ENCODE assay signal across 8 mouse cellular contexts in genomic region chr6:77628573-77629192, GRCm38 (mm10).
DNase-seq lines count a peak whose midpoint lies in the region; ATAC-seq and TF ChIP-seq lines count a peak whose summit lies in the region.

No protein-coding gene starts in this region.

- intact Hi-C loops in gastrocnemius, adult 2 months (cut with DNase I) = no loop called here
- intact Hi-C loops in gastrocnemius, postnatal 14 days (cut with DNase I; ENCODE audit: low total_unique reads) = no loop called here

- no peak overlapping the region for H3K9ac ChIP-seq in ES-E14 (ENCODE audit: insufficient read depth, low read depth, low read length, poor library complexity, severe bottlenecking)
- no peak overlapping the region for H3K9ac ChIP-seq in embryonic facial prominence, embryonic 14.5 days (ENCODE audit: low read depth, low read length)

- H3K27ac ChIP-seq in gastrocnemius, adult 2 months = no peak overlapping the region
- no peak overlapping the region for H3K27ac ChIP-seq in ES-E14 (ENCODE audit: insufficient read depth, low read depth, low read length, poor library complexity, severe bottlenecking)
- no peak overlapping the region for H3K27ac ChIP-seq in embryonic facial prominence, embryonic 14.5 days (replicated peaks; ENCODE audit: low read depth, low read length)

- H3K36me3 ChIP-seq in ES-E14 (ENCODE audit: control insufficient read depth, insufficient read depth, low read length, poor library complexity, severe bottlenecking) = no peaks in the 10 kb centered on the region
- H3K36me3 ChIP-seq in embryonic facial prominence, embryonic 14.5 days (ENCODE audit: control insufficient read depth, insufficient read depth, low read length) = no peaks in the 10 kb centered on the region

- WGBS in embryonic facial prominence, embryonic 14.5 days = 50% methylated on average over 7 of the region's 7 CpGs

- no peak overlapping the region for H3K4me2 ChIP-seq in embryonic facial prominence, embryonic 14.5 days (ENCODE audit: low read depth, low read length)

- TF ChIP-seq CTCF in gastrocnemius, adult 2 months (IDR thresholded peaks at IDR 0.05) = peak; percentile 22; the same call in 1 of the 2 replicates

- no peaks in the 10 kb centered on the region for H3K4me1 ChIP-seq in ES-E14 (ENCODE audit: control insufficient read depth in 2 of 2, insufficient read depth in 2 of 2, low read length in 2 of 2, poor library complexity in 1 of 2)
- no peaks in the 10 kb centered on the region for H3K4me1 ChIP-seq in embryonic facial prominence, embryonic 14.5 days (ENCODE audit: control insufficient read depth, insufficient read depth, low read length)

- no peaks in the 10 kb centered on the region for H3K9me3 ChIP-seq in ES-E14 (ENCODE audit: control insufficient read depth, insufficient read depth, low read depth, low read length)
- H3K9me3 ChIP-seq in embryonic facial prominence, embryonic 14.5 days (ENCODE audit: control insufficient read depth, low read length) = no peaks in the 10 kb centered on the region

- H3K4me3 ChIP-seq in gastrocnemius, adult 2 months = no peak overlapping the region
- no peak overlapping the region for H3K4me3 ChIP-seq in ES-E14 (ENCODE audit: insufficient read depth in 1 of 2, low read depth in 1 of 2, low read length in 2 of 2, poor library complexity in 1 of 2, severe bottlenecking in 1 of 2)
- no peak overlapping the region for H3K4me3 ChIP-seq in embryonic facial prominence, embryonic 14.5 days (ENCODE audit: low read depth, low read length)

- no peak for DNase-seq in gastrocnemius, adult 2 months
- no peak for DNase-seq in gastrocnemius, postnatal 14 days
- peak; percentile 26 for DNase-seq in ES-E14 (ENCODE audit: low read depth, low spot score)
- peak; percentile 61 for DNase-seq in embryonic facial prominence, embryonic 14.5 days (ENCODE audit: low spot score)
- peak; percentile 21 for DNase-seq in layer of hippocampus, adult 9-10 months (ENCODE audit: low spot score)
- DNase-seq in retina, postnatal 7 days (ENCODE audit: low read depth, low spot score) = peak; percentile 29
- no peak for DNase-seq in heart, postnatal 4 days
- no peak for DNase-seq in gastrocnemius, postnatal 4 days (ENCODE audit: low spot score in 2 of 2)

- no peaks in the 10 kb centered on the region for H3K27me3 ChIP-seq in embryonic facial prominence, embryonic 14.5 days (replicated peaks; ENCODE audit: control insufficient read depth, insufficient read depth, low read length)

- peak; percentile 55; the same call in 1 of the 2 replicates for ATAC-seq in embryonic facial prominence, embryonic 14.5 days (ENCODE audit: low read depth)

- in situ Hi-C loops in ES-E14 (cut with MboI; ENCODE audit: low sequenced_read_pairs in 2 of 2, unreplicated experiment in 2 of 2) = loop anchor here in 1 of 2 experiments (25.0 kb wide), 1 partner anchor 634 kb away; no protein-coding TSS in a partner anchor

TF ChIP-seq in ES-E14, 5 proteins besides CTCF, POLR2A, EP300 and RAD21:
- TF ChIP-seq HCFC1 (IDR thresholded peaks at IDR 0.05; ENCODE audit: borderline replicate concordance, insufficient read depth, low read length) (no peak), ZC3H11A (IDR thresholded peaks at IDR 0.05; ENCODE audit: borderline replicate concordance, low read depth, low read length) (peak; percentile 19; the same call in 1 of the 2 replicates)

Comparison
In these comparisons a context has a peak if more than half of its experiments do, and no peak if none do; other contexts are left out.
1. DNase-seq: peak in ES-E14 (single experiment), embryonic facial prominence, embryonic 14.5 days (single experiment), layer of hippocampus, adult 9-10 months (single experiment) and retina, postnatal 7 days (single experiment); none in gastrocnemius, adult 2 months (single experiment), gastrocnemius, postnatal 14 days (single experiment), heart, postnatal 4 days (single experiment) and gastrocnemius, postnatal 4 days (0 of 2).